In genomic region chr9:27724576-27724975, GRCm38 (mm10) we compare ENCODE assay signal across 15 mouse cellular contexts.
DNase-seq lines count a peak whose midpoint lies in the region; ATAC-seq and TF ChIP-seq lines count a peak whose summit lies in the region.
"Had no signal": no experiment of that assay in that cellular context is flagged by ENCODE, and none has a peak within 500 bp of the region (broad histone marks: within the 10 kb centered on the region; RNA-seq: fewer than 3 reads in every experiment).

No protein-coding gene starts in this region.

- DNase-seq in frontal cortex, postnatal 14 days (ENCODE audit: low spot score in 2 of 2): no peak
- peak; percentile 51 for DNase-seq in brain, embryonic 14.5 days (ENCODE audit: low read depth)
- DNase-seq in layer of hippocampus, adult 2 months (ENCODE audit: low spot score in 2 of 2): peak; percentile 56 to 85
- DNase-seq in left cerebral cortex, postnatal 25 days (ENCODE audit: low spot score in 2 of 2): peak; percentile 38 to 78
- no peak for DNase-seq in ovary, postnatal 14 days (ENCODE audit: low spot score)
- no peak for DNase-seq in testis, postnatal 14 days (ENCODE audit: low spot score)
- DNase-seq: heart, adult 11 months had no signal

- peak overlapping the region; percentile 57 for H3K27ac ChIP-seq in layer of hippocampus, adult 2 months
- H3K27ac ChIP-seq: embryonic facial prominence, embryonic 13.5 days; heart, embryonic 15.5 days; hindbrain, embryonic 10.5 days; kidney, postnatal 0 days; liver, embryonic 12.5 days; neural tube, embryonic 12.5 days had no signal

- peak; percentile 88 for ATAC-seq in frontal cortex, adult (ENCODE audit: low TSS enrichment)
- ATAC-seq: intestine, postnatal 0 days; liver, embryonic 12.5 days had no signal

- intact Hi-C loops in left cerebral cortex, postnatal 25 days (cut with DNase I): no loop called here

- no peak for TF ChIP-seq CTCF in brain, embryonic 14.5 days (IDR thresholded peaks at IDR 0.05; ENCODE audit: borderline replicate concordance, extremely low read depth, insufficient read depth, insufficient read length)
- no peak for TF ChIP-seq CTCF in layer of hippocampus, adult 2 months (conservative IDR thresholded peaks at IDR 0.05)

- no peak overlapping the region for H3K4me3 ChIP-seq in layer of hippocampus, adult 2 months
- H3K4me3 ChIP-seq: embryonic facial prominence, embryonic 13.5 days; heart, embryonic 15.5 days; hindbrain, embryonic 10.5 days; liver, embryonic 12.5 days; neural tube, embryonic 12.5 days had no signal

- TF ChIP-seq POLR2A in brain, embryonic 14.5 days (IDR thresholded peaks at IDR 0.05; ENCODE audit: borderline replicate concordance, extremely low read depth, insufficient read depth, insufficient read length, poor library complexity, severe bottlenecking): no peak

Comparison
In these comparisons a context has a peak if more than half of its experiments do, and no peak if none do; other contexts are left out.
1. DNase-seq: peak in brain, embryonic 14.5 days (single experiment), layer of hippocampus, adult 2 months (2 of 2) and left cerebral cortex, postnatal 25 days (2 of 2); none in frontal cortex, postnatal 14 days (0 of 2), ovary, postnatal 14 days (single experiment) and testis, postnatal 14 days (single experiment).